Comparison of ENCODE assay signal across 14 mouse cellular contexts in the genomic region with DNA sequence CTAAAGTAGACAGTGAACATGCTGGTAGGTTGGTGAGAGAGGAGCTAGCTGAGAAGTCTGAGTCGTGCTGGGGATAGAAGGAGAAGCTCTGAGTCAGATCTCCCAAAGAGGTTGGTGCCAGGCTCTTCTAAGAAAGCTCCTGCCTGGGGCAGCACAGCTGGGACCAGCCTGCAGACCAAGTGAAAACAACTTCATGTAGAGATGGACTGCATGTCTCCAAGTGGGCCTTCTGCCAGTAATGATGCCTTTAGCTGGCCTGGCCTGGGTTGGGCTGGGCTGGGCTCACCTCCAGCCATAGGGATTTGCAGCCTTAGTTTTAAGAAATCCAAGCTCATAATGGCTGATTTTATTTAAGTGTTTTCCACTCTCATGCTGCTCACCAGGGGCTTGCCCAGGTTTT.
DNase-seq lines count a peak whose midpoint lies in the region; ATAC-seq and TF ChIP-seq lines count a peak whose summit lies in the region.
"Had no signal": no experiment of that assay in that cellular context is flagged by ENCODE, and none has a peak within 500 bp of the region (broad histone marks: within the 10 kb centered on the region; RNA-seq: fewer than 3 reads in every experiment).

No protein-coding gene starts in this region.

- DNase-seq in cerebellum, postnatal 10 days, result peak; percentile 56 to 64
- DNase-seq in cerebellum, adult 2 months, result no peak
- DNase-seq in 3134 (ENCODE audit: extremely low read depth, insufficient read length, low spot score), result peak; percentile 72
- peak; percentile 30 for DNase-seq in gastrocnemius, adult 18-20 months (ENCODE audit: low spot score)
- peak; percentile 7 to 34 for DNase-seq in lung, adult 18-20 months
- DNase-seq in right cerebral cortex, postnatal 10 days (ENCODE audit: low spot score in 2 of 2), result no peak
- DNase-seq in cerebellum, postnatal 36 days, result no peak
- DNase-seq: kidney, postnatal 36 days; thymus, postnatal 4 days had no signal

- TF ChIP-seq CTCF in cerebellum, adult 2 months (IDR thresholded peaks at IDR 0.05; ENCODE audit: borderline replicate concordance, insufficient read depth, low read depth, low read length), result no peak

- no peak overlapping the region for H3K4me2 ChIP-seq in midbrain, embryonic 15.5 days
- H3K4me2 ChIP-seq: hindbrain, embryonic 15.5 days; limb, embryonic 12.5 days; neural tube, embryonic 12.5 days had no signal

- H3K9me3 ChIP-seq in midbrain, embryonic 15.5 days, result no peaks in the 10 kb centered on the region
- H3K9me3 ChIP-seq: hindbrain, embryonic 15.5 days; limb, embryonic 12.5 days; neural tube, embryonic 12.5 days had no signal

- H3K27ac ChIP-seq in cerebellum, adult 2 months (ENCODE audit: insufficient read depth, low read length), result no peak overlapping the region
- no peak overlapping the region for H3K27ac ChIP-seq in midbrain, embryonic 15.5 days
- H3K27ac ChIP-seq: hindbrain, embryonic 15.5 days; limb, embryonic 12.5 days; neural tube, embryonic 12.5 days had no signal

- no peaks in the 10 kb centered on the region for H3K4me1 ChIP-seq in cerebellum, adult 2 months (ENCODE audit: control insufficient read depth, insufficient read depth, low read length)
- peaks cover 4% of the 10 kb centered on the region; the same call in 1 of the 2 replicates for H3K4me1 ChIP-seq in midbrain, embryonic 15.5 days
- H3K4me1 ChIP-seq: hindbrain, embryonic 15.5 days; limb, embryonic 12.5 days; megakaryocyte, embryonic 14.5 days; neural tube, embryonic 12.5 days had no signal

- no peak overlapping the region for H3K4me3 ChIP-seq in cerebellum, adult 2 months (replicated peaks; ENCODE audit: insufficient read depth, low read depth, low read length)
- no peak overlapping the region for H3K4me3 ChIP-seq in midbrain, embryonic 15.5 days
- H3K4me3 ChIP-seq: hindbrain, embryonic 15.5 days; limb, embryonic 12.5 days; megakaryocyte, embryonic 14.5 days; neural tube, embryonic 12.5 days had no signal

- TF ChIP-seq POLR2A in cerebellum, adult 2 months (IDR thresholded peaks at IDR 0.05; ENCODE audit: borderline replicate concordance, insufficient read depth, low read length), result no peak

- no peak overlapping the region for H3K9ac ChIP-seq in midbrain, embryonic 15.5 days
- H3K9ac ChIP-seq: hindbrain, embryonic 15.5 days; limb, embryonic 12.5 days; neural tube, embryonic 12.5 days had no signal

- no peak for ATAC-seq in midbrain, embryonic 15.5 days (replicated peaks)

- WGBS in cerebellum, adult 2 months, result 15% methylated on average over 1 of the region's 1 CpGs
- WGBS in midbrain, embryonic 15.5 days, result 79% methylated on average over 1 of the region's 1 CpGs

- no peaks in the 10 kb centered on the region for H3K36me3 ChIP-seq in midbrain, embryonic 15.5 days (replicated peaks)
- H3K36me3 ChIP-seq: hindbrain, embryonic 15.5 days; limb, embryonic 12.5 days; neural tube, embryonic 12.5 days had no signal

- H3K27me3 ChIP-seq in cerebellum, adult 2 months (ENCODE audit: control insufficient read depth, insufficient read depth, low read length), result no peaks in the 10 kb centered on the region; the same call in 1 of the 2 replicates
- no peaks in the 10 kb centered on the region for H3K27me3 ChIP-seq in midbrain, embryonic 15.5 days (replicated peaks)
- H3K27me3 ChIP-seq: hindbrain, embryonic 15.5 days; limb, embryonic 12.5 days; megakaryocyte, embryonic 14.5 days; neural tube, embryonic 12.5 days had no signal

Comparison
In these comparisons a context has a peak if more than half of its experiments do, and no peak if none do; other contexts are left out.
1. DNase-seq: peak in cerebellum, postnatal 10 days (2 of 2), 3134 (single experiment), gastrocnemius, adult 18-20 months (single experiment) and lung, adult 18-20 months (2 of 2); none in cerebellum, adult 2 months (0 of 2), right cerebral cortex, postnatal 10 days (0 of 2) and cerebellum, postnatal 36 days (0 of 2).